25 mouse cellular contexts compared by ENCODE assay signal in the genomic region with DNA sequence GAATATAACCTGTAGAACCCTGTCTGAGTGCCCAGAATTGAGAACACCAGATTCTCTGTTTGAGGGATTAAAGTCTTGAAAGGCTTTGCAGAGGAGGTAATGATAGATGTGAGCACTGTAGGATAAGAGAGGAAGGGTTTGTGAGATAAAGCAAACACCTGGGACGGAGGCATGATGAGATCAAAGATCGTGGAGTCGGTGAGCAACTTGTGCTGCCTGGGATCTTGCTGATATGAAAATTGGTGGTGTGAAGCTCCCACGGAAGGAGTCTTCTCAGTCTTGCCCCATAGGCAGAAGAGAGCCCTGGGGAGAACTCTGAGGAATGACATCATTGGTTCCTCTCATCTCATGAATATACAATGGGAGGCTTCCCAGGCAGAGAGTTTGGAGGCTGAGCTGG. TPM values are rescaled to one million over a fixed set of nuclear protein-coding genes. Genes with fewer than 3 reads are reported as not detected.
DNase-seq lines count a peak whose midpoint lies in the region; ATAC-seq and TF ChIP-seq lines count a peak whose summit lies in the region.
"Had no signal": no experiment of that assay in that cellular context is flagged by ENCODE, and none has a peak within 500 bp of the region (broad histone marks: within the 10 kb centered on the region; RNA-seq: fewer than 3 reads in every experiment).

No protein-coding gene starts in this region.

- no peak for TF ChIP-seq CTCF in MEL (IDR thresholded peaks at IDR 0.05 in 2 of 3, conservative IDR thresholded peaks at IDR 0.05 in 1 of 3; ENCODE audit: control insufficient read depth in 1 of 3, insufficient read depth in 1 of 3, low read depth in 2 of 3, low read length in 3 of 3, poor library complexity in 1 of 3, severe bottlenecking in 1 of 3)
- TF ChIP-seq CTCF in lung, postnatal 0 days (IDR thresholded peaks at IDR 0.05), result no peak

- H3K4me1 ChIP-seq in MEL (ENCODE audit: control insufficient read depth in 1 of 2, insufficient read depth in 2 of 2, low read length in 2 of 2), result no peaks in the 10 kb centered on the region
- H3K4me1 ChIP-seq in lung, postnatal 0 days (ENCODE audit: insufficient read depth, low read depth, low read length), result no peaks in the 10 kb centered on the region
- H3K4me1 ChIP-seq: embryonic facial prominence, embryonic 13.5 days; embryonic facial prominence, embryonic 15.5 days had no signal

- no peaks in the 10 kb centered on the region for H3K79me2 ChIP-seq in MEL (ENCODE audit: control insufficient read depth, insufficient read depth, low read length, poor library complexity)

- H3K4me2 ChIP-seq in lung, postnatal 0 days (replicated peaks; ENCODE audit: low read depth, low read length), result no peak overlapping the region
- H3K4me2 ChIP-seq: embryonic facial prominence, embryonic 13.5 days; embryonic facial prominence, embryonic 15.5 days; forebrain, embryonic 12.5 days had no signal

- no peaks in the 10 kb centered on the region for H3K9me3 ChIP-seq in MEL (replicated peaks; ENCODE audit: insufficient read depth, low read length)
- H3K9me3 ChIP-seq in lung, postnatal 0 days (ENCODE audit: low read length), result no peaks in the 10 kb centered on the region
- H3K9me3 ChIP-seq: embryonic facial prominence, embryonic 13.5 days; embryonic facial prominence, embryonic 15.5 days; forebrain, embryonic 10.5 days; forebrain, embryonic 12.5 days had no signal

- no peaks in the 10 kb centered on the region for H3K27me3 ChIP-seq in MEL (ENCODE audit: control insufficient read depth in 1 of 2, insufficient read depth in 2 of 2, low read length in 2 of 2)
- peaks cover 10% of the 10 kb centered on the region for H3K27me3 ChIP-seq in lung, postnatal 0 days (replicated peaks; ENCODE audit: insufficient read depth, low read length)
- H3K27me3 ChIP-seq: embryonic facial prominence, embryonic 13.5 days; embryonic facial prominence, embryonic 15.5 days; forebrain, embryonic 12.5 days had no signal

- ATAC-seq in lung, postnatal 0 days, result no peak
- ATAC-seq: forebrain, embryonic 14.5 days; forebrain, embryonic 16.5 days had no signal

- no peak for TF ChIP-seq POLR2A in MEL (IDR thresholded peaks at IDR 0.05; ENCODE audit: control insufficient read depth in 1 of 2, insufficient read depth in 1 of 2, low read depth in 1 of 2, low read length in 2 of 2, poor library complexity in 1 of 2)

- TF ChIP-seq EP300 in MEL (IDR thresholded peaks at IDR 0.05; ENCODE audit: low read depth in 1 of 2, low read length in 2 of 2), result no peak
- no peak for TF ChIP-seq EP300 in lung, postnatal 0 days (IDR thresholded peaks at IDR 0.05)

- WGBS in lung, postnatal 0 days, result 57% methylated on average over 4 of the region's 4 CpGs

- no peak overlapping the region for H3K4me3 ChIP-seq in MEL (ENCODE audit: control insufficient read depth in 1 of 2, insufficient read depth in 1 of 2, low read depth in 2 of 2, low read length in 2 of 2)
- no peak overlapping the region for H3K4me3 ChIP-seq in lung, postnatal 0 days (ENCODE audit: low read depth, low read length)
- H3K4me3 ChIP-seq: embryonic facial prominence, embryonic 13.5 days; embryonic facial prominence, embryonic 15.5 days; erythroblast, embryonic 14.5 days; forebrain, embryonic 10.5 days; forebrain, embryonic 12.5 days had no signal

- H3K27ac ChIP-seq in MEL (ENCODE audit: control insufficient read depth, low read depth, low read length), result no peak overlapping the region
- H3K27ac ChIP-seq in lung, postnatal 0 days (ENCODE audit: low read length), result no peak overlapping the region
- H3K27ac ChIP-seq: embryonic facial prominence, embryonic 13.5 days; embryonic facial prominence, embryonic 15.5 days; forebrain, embryonic 10.5 days; forebrain, embryonic 12.5 days had no signal

- DNase-seq in MEL (ENCODE audit: low read depth, low spot score) (no peak), adipocyte (ENCODE audit: low spot score) (no peak)
- DNase-seq in thymus, postnatal 0 days (ENCODE audit: low spot score), result peak; percentile 59
- peak; percentile 55 for DNase-seq in thymus, postnatal 14 days
- peak; percentile 15 to 42 for DNase-seq in thymus, postnatal 36 days
- no peak for DNase-seq in lung, postnatal 0 days (ENCODE audit: low spot score)
- DNase-seq in left cerebral cortex, adult 8-10 months (ENCODE audit: low spot score in 2 of 2), result no peak
- DNase-seq in adrenal gland, postnatal 14 days, result no peak
- DNase-seq: adrenal gland, adult 8-10 months; adrenal gland, postnatal 25 days; cerebellum, adult 11 months; cerebellum, adult 18-20 months; cerebellum, adult 8-10 months; cerebellum, adult 9-11 months; cerebellum, postnatal 14 days; cerebellum, postnatal 36 days; embryo, embryonic 11 days had no signal

- H3K36me3 ChIP-seq in MEL (ENCODE audit: control insufficient read depth in 1 of 2, insufficient read depth in 2 of 2, low read length in 2 of 2), result no peaks in the 10 kb centered on the region
- no peaks in the 10 kb centered on the region for H3K36me3 ChIP-seq in lung, postnatal 0 days (ENCODE audit: insufficient read depth, low read length)
- H3K36me3 ChIP-seq: embryonic facial prominence, embryonic 13.5 days; embryonic facial prominence, embryonic 15.5 days; forebrain, embryonic 10.5 days; forebrain, embryonic 12.5 days had no signal

- H3K9ac ChIP-seq in MEL (ENCODE audit: control insufficient read depth, low read depth, low read length, poor library complexity, severe bottlenecking), result no peak overlapping the region
- no peak overlapping the region for H3K9ac ChIP-seq in lung, postnatal 0 days (replicated peaks; ENCODE audit: low read depth)
- H3K9ac ChIP-seq: embryonic facial prominence, embryonic 13.5 days; embryonic facial prominence, embryonic 15.5 days; forebrain, embryonic 12.5 days had no signal

- no peak for TF ChIP-seq RAD21 in MEL (IDR thresholded peaks at IDR 0.05; ENCODE audit: low read depth, low read length)

TF ChIP-seq in MEL, 35 proteins besides CTCF, POLR2A, EP300 and RAD21:
- no peak for TF ChIP-seq CHD2 (IDR thresholded peaks at IDR 0.05; ENCODE audit: low read length)
- TF ChIP-seq GATA1 (IDR thresholded peaks at IDR 0.05; ENCODE audit: low read depth, low read length), result 0 out of 2 replicates have a peak, but pooled peaks have one; percentile 12

RNA-seq across cellular contexts. Expression of a gene that starts 7.1 kb away (rescaled TPM):
- total RNA-seq in MEL (2012; rRNA removed), result 8.4 and 14.3 TPM in 2 replicates
- polyA plus RNA-seq in MEL (2012; ENCODE audit: insufficient read depth in 1 of 2, insufficient read length in 2 of 2, low read depth in 1 of 2, low replicate concordance in 2 of 2, missing spikeins in 1 of 2), result 1 to 10 TPM in 1 of 2 experiments, not detected in 1; 8.8 TPM
- polyA plus RNA-seq in thymus, postnatal 0 days (2015; fragmentation: Nextera tagmentation; extraction: Ambion mirVana), result 2.4 and 2.7 TPM in 2 replicates
- 0.38 and 1.2 TPM in 2 replicates for polyA plus RNA-seq in lung, postnatal 0 days (2015; fragmentation: Nextera tagmentation; extraction: Ambion mirVana)
- total RNA-seq in left cerebral cortex, adult 8-10 months (2022), result 10 to 100 TPM; 16.4 to 24.8 (median 20.1) TPM
- total RNA-seq in adrenal gland, postnatal 14 days (2021), result 2.7 and 5.7 TPM in 2 replicates
- total RNA-seq: adrenal gland, postnatal 25 days; common myeloid progenitor, adult 5-6 weeks had no signal
- polyA plus RNA-seq: erythroblast, embryonic 14.5 days had no signal

RNA-seq across cellular contexts. Expression of a gene that starts 27.3 kb away (rescaled TPM):
- total RNA-seq in MEL (2012; rRNA removed), result not detected in 2 replicates
- not detected for polyA plus RNA-seq in MEL (2012; ENCODE audit: insufficient read depth in 1 of 2, insufficient read length in 2 of 2, low read depth in 1 of 2, low replicate concordance in 2 of 2, missing spikeins in 1 of 2)
- 1.2 and 1.6 TPM in 2 replicates for polyA plus RNA-seq in thymus, postnatal 0 days (2015; fragmentation: Nextera tagmentation; extraction: Ambion mirVana)
- 6.0 and 8.1 TPM in 2 replicates for polyA plus RNA-seq in lung, postnatal 0 days (2015; fragmentation: Nextera tagmentation; extraction: Ambion mirVana)
- 10 to 100 TPM; 12.1 to 13.1 (median 12.4) TPM for total RNA-seq in left cerebral cortex, adult 8-10 months (2022)
- 2.3 and 3.5 TPM in 2 replicates for total RNA-seq in adrenal gland, postnatal 14 days (2021)

RNA-seq across cellular contexts. Expression of a gene that starts 48.3 kb away (rescaled TPM):
- total RNA-seq in MEL (2012; rRNA removed), result 14.9 and 19.6 TPM in 2 replicates
- 10 to 100 TPM in 1 of 2 experiments, not detected in 1; 17.9 TPM for polyA plus RNA-seq in MEL (2012; ENCODE audit: insufficient read depth in 1 of 2, insufficient read length in 2 of 2, low read depth in 1 of 2, low replicate concordance in 2 of 2, missing spikeins in 1 of 2)
- polyA plus RNA-seq in thymus, postnatal 0 days (2015; fragmentation: Nextera tagmentation; extraction: Ambion mirVana), result 16.4 and 18.6 TPM in 2 replicates
- polyA plus RNA-seq in lung, postnatal 0 days (2015; fragmentation: Nextera tagmentation; extraction: Ambion mirVana), result 10.7 and 11.1 TPM in 2 replicates
- total RNA-seq in left cerebral cortex, adult 8-10 months (2022), result 10 to 100 TPM; 16.0 to 20.3 (median 18.8) TPM
- total RNA-seq in adrenal gland, postnatal 14 days (2021), result 19.0 and 25.7 TPM in 2 replicates

Comparison
In these comparisons a context has a peak if more than half of its experiments do, and no peak if none do; other contexts are left out.
1. DNase-seq: peak in thymus, postnatal 0 days (single experiment), thymus, postnatal 14 days (single experiment) and thymus, postnatal 36 days (2 of 2); none in MEL (single experiment), lung, postnatal 0 days (single experiment), adipocyte (single experiment), left cerebral cortex, adult 8-10 months (0 of 2) and adrenal gland, postnatal 14 days (single experiment).